In the genomic region with DNA sequence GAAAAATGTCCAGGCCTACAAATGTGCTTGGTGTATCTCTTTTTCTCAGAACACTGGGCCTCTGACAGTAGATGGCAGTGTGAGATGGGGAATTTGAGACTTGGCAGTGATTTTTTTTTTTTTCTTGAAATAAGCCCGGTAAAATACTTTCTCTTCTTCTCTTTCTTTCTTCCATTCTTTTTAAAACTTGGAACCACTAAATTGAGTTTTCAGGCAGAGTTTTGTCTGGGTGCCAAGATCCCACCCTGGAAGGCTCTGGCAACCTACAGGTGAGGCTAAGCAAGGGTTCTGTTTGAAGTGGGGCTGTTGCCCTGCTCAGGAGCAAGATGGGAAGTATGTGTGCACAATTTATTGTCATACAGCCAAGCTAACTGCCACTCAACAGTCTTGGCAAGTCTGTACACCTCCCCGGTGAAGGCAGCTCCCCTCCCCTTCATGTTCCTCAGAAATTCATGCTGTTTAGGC, we compare ENCODE assay signal across 8 mouse cellular contexts.
DNase-seq lines count a peak whose midpoint lies in the region; ATAC-seq lines count a peak whose summit lies in the region.

No protein-coding gene starts in this region.

- H3K4me3 ChIP-seq in intestine, embryonic 14.5 days (ENCODE audit: low read depth, low read length) = no peak overlapping the region
- no peak overlapping the region for H3K4me3 ChIP-seq in intestine, embryonic 16.5 days (ENCODE audit: low read length)
- H3K4me3 ChIP-seq in hindbrain, embryonic 16.5 days (ENCODE audit: low read length) = no peak overlapping the region
- no peak overlapping the region for H3K4me3 ChIP-seq in midbrain, embryonic 10.5 days

- no peak overlapping the region for H3K9ac ChIP-seq in intestine, embryonic 14.5 days (ENCODE audit: low read length)
- no peak overlapping the region for H3K9ac ChIP-seq in intestine, embryonic 16.5 days (ENCODE audit: low read depth, low read length)
- H3K9ac ChIP-seq in hindbrain, embryonic 16.5 days (ENCODE audit: low read depth, low read length) = no peak overlapping the region

- WGBS in intestine, embryonic 14.5 days = 19% methylated on average over 2 of the region's 2 CpGs
- WGBS in intestine, embryonic 16.5 days = 19% methylated on average over 2 of the region's 2 CpGs
- 17% methylated on average over 2 of the region's 2 CpGs for WGBS in hindbrain, embryonic 16.5 days
- WGBS in midbrain, embryonic 10.5 days = 59% methylated on average over 2 of the region's 2 CpGs

- no peak overlapping the region for H3K27ac ChIP-seq in intestine, embryonic 14.5 days (ENCODE audit: low read depth)
- H3K27ac ChIP-seq in intestine, embryonic 16.5 days (ENCODE audit: low read length) = no peak overlapping the region
- no peak overlapping the region for H3K27ac ChIP-seq in hindbrain, embryonic 16.5 days (ENCODE audit: low read depth, low read length)
- H3K27ac ChIP-seq in midbrain, embryonic 10.5 days (replicated peaks) = no peak overlapping the region

- DNase-seq in intestine, embryonic 14.5 days (ENCODE audit: low spot score) = peak; percentile 56
- peak; percentile 3 for DNase-seq in ES-CJ7 (ENCODE audit: low read depth, low spot score)
- peak; percentile 43 for DNase-seq in cerebellum, adult 9-11 months
- DNase-seq in right cerebral cortex, postnatal 4 days = peak; percentile 15
- DNase-seq in natural killer cell, adult 2 months (ENCODE audit: low spot score in 2 of 2) = no peak
- no peak for DNase-seq in midbrain, embryonic 10.5 days (ENCODE audit: low spot score)

- no peaks in the 10 kb centered on the region for H3K27me3 ChIP-seq in intestine, embryonic 14.5 days (replicated peaks; ENCODE audit: control insufficient read depth, insufficient read depth, low read length)
- no peaks in the 10 kb centered on the region for H3K27me3 ChIP-seq in intestine, embryonic 16.5 days (replicated peaks; ENCODE audit: control insufficient read depth, insufficient read depth, low read length)
- no peaks in the 10 kb centered on the region for H3K27me3 ChIP-seq in hindbrain, embryonic 16.5 days (replicated peaks; ENCODE audit: control insufficient read depth, insufficient read depth, low read length)
- no peaks in the 10 kb centered on the region for H3K27me3 ChIP-seq in midbrain, embryonic 10.5 days (ENCODE audit: low read depth, poor library complexity, severe bottlenecking)

- H3K4me2 ChIP-seq in intestine, embryonic 14.5 days (ENCODE audit: low read length) = no peak overlapping the region
- no peak overlapping the region for H3K4me2 ChIP-seq in intestine, embryonic 16.5 days (ENCODE audit: low read depth, low read length)
- H3K4me2 ChIP-seq in hindbrain, embryonic 16.5 days (ENCODE audit: low read length) = peak overlapping the region; percentile 37

- 0 out of 2 replicates have a peak, but pooled peaks cover 3% of the 10 kb centered on the region for H3K4me1 ChIP-seq in intestine, embryonic 14.5 days (replicated peaks; ENCODE audit: control insufficient read depth, insufficient read depth, low read length)
- no peaks in the 10 kb centered on the region for H3K4me1 ChIP-seq in intestine, embryonic 16.5 days (ENCODE audit: control insufficient read depth, insufficient read depth, low read length)
- H3K4me1 ChIP-seq in hindbrain, embryonic 16.5 days (ENCODE audit: control insufficient read depth, insufficient read depth, low read depth, low read length) = no peaks in the 10 kb centered on the region
- H3K4me1 ChIP-seq in midbrain, embryonic 10.5 days = no peaks in the 10 kb centered on the region

- ATAC-seq in intestine, embryonic 14.5 days (replicated peaks; ENCODE audit: low FRiP score, low TSS enrichment, low read depth) = no peak
- ATAC-seq in intestine, embryonic 16.5 days = no peak
- peak; percentile 52; the same call in 1 of the 2 replicates for ATAC-seq in hindbrain, embryonic 16.5 days

- H3K9me3 ChIP-seq in intestine, embryonic 14.5 days (ENCODE audit: control insufficient read depth, low read length) = no peaks in the 10 kb centered on the region
- H3K9me3 ChIP-seq in intestine, embryonic 16.5 days (ENCODE audit: control insufficient read depth, low read length) = no peaks in the 10 kb centered on the region
- no peaks in the 10 kb centered on the region for H3K9me3 ChIP-seq in hindbrain, embryonic 16.5 days (ENCODE audit: control insufficient read depth, low read length)
- no peaks in the 10 kb centered on the region for H3K9me3 ChIP-seq in midbrain, embryonic 10.5 days (replicated peaks)

- no peaks in the 10 kb centered on the region for H3K36me3 ChIP-seq in intestine, embryonic 14.5 days (ENCODE audit: control insufficient read depth, insufficient read depth, low read length)
- no peaks in the 10 kb centered on the region for H3K36me3 ChIP-seq in intestine, embryonic 16.5 days (ENCODE audit: control insufficient read depth, insufficient read depth, low read length)
- H3K36me3 ChIP-seq in hindbrain, embryonic 16.5 days (ENCODE audit: control insufficient read depth, insufficient read depth, low read length) = no peaks in the 10 kb centered on the region
- no peaks in the 10 kb centered on the region for H3K36me3 ChIP-seq in midbrain, embryonic 10.5 days

Comparison
In these comparisons a context has a peak if more than half of its experiments do, and no peak if none do; other contexts are left out.
1. DNase-seq: peak in intestine, embryonic 14.5 days (single experiment), ES-CJ7 (single experiment), cerebellum, adult 9-11 months (single experiment) and right cerebral cortex, postnatal 4 days (single experiment); none in natural killer cell, adult 2 months (0 of 2) and midbrain, embryonic 10.5 days (single experiment).